Mouse (Mus musculus) small intestine, adult 2 months (tissue): ENCODE results near the gene 1810049J17Rik. TPM values are rescaled to one million over a fixed set of nuclear protein-coding genes. Genes with fewer than 3 reads are reported as not detected.

Experiments
- H3K27ac ChIP-seq: fragments of 200-500 bp; 2 replicates; pipeline ENCODE4 v1.5.1; 2012; ENCODE audit warnings: low read depth, low read length, control low read depth, inconsistent platforms; ENCODE audit not compliant: insufficient read depth
- H3K27me3 ChIP-seq: fragments of 200-500 bp; 2 replicates; pipeline ENCODE4 v1.6.1; 2012; ENCODE audit warnings: mild to moderate bottlenecking, moderate library complexity, low read length, inconsistent platforms; ENCODE audit not compliant: control insufficient read depth, insufficient read depth
- H3K36me3 ChIP-seq: fragments of 200-500 bp; 2 replicates; pipeline ENCODE4 v1.6.1; 2012; ENCODE audit warnings: mild to moderate bottlenecking, low read length, control low read depth, inconsistent platforms; ENCODE audit not compliant: control insufficient read depth, insufficient read depth
- H3K4me1 ChIP-seq: fragments of 200-500 bp; 2 replicates; pipeline ENCODE4 v1.6.1; 2012; ENCODE audit warnings: low read length, inconsistent platforms, mixed read lengths; ENCODE audit not compliant: control insufficient read depth, insufficient read depth, insufficient read length
- H3K4me3 ChIP-seq: fragments of 200-500 bp; 2 replicates; pipeline ENCODE4 v1.5.1; 2012; ENCODE audit warnings: low read depth, mild to moderate bottlenecking, control low read depth, inconsistent platforms, low read length, moderate library complexity
- CTCF ChIP-seq: fragments of 200-500 bp; IDR thresholded peaks from 2 replicates; pipeline ENCODE4 v1.5.1; 2012; ENCODE audit warnings: low read depth, mild to moderate bottlenecking, control low read depth, inconsistent platforms, low read length, moderate library complexity, mixed read lengths; ENCODE audit not compliant: insufficient replicate concordance, insufficient read length; ENCODE audit errors: extremely low read depth
- POLR2A ChIP-seq: fragments of 200-500 bp; IDR thresholded peaks from 2 replicates; pipeline ENCODE4 v1.6.1; 2012; ENCODE audit warnings: low read depth, mild to moderate bottlenecking, control low read depth, inconsistent platforms, low read length, moderate library complexity
- WGBS: fragments of 180-500 bp; shearing (Covaris S2); methylation state at CpG from one replicate; pipeline ENCODE4 v1.1.7; 2018; 5-methylcytosine and 5-hydroxymethylcytosine counted together
- polyA plus RNA-seq: library from polyadenylated mRNA; depleted of rRNA; stranded (reverse); fragments of >200 nt; gene quantifications from 2 replicates; pipeline ENCODE4 v1.2.3, GENCODE M21; 2012

The 1810049J17Rik gene
- polyA plus RNA-seq, 1 experiment: not detected

GRCm38 (mm10) chr15:12291757-12292156, 29.9 kb downstream of the 1810049J17Rik start:
- Histone ChIP-seq H3K4me1 (no peaks in the 10 kb centered on the region; the same call in 1 of the 2 replicates), H3K27ac (no peak overlapping the region), H3K36me3 (no peaks in the 10 kb centered on the region), H3K27me3 (no peaks in the 10 kb centered on the region), H3K4me3 (no peak overlapping the region)
- 49% methylated on average over 2 of the region's 2 CpGs for WGBS
- TF ChIP-seq CTCF (no peak), POLR2A (no peak)

DNA sequence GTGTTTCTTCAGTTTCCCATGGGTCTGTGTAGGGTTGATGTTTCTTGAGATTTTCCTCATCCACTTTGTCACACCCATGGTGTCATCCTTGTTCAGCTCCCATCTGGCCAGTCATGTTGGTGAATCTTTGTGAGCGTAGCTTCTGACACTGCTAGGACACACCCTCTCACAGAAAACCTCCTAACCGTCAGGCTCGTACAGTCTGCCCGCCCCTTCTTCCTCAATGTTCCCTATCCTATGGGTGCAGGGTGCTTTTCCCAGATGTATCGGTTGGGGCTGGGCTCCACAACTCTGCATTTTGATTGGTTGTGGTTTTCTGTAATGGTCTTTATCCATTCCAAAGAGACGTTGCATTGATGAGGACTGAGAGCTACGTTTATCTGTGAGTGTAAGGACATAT, 31.4 kb downstream of the 1810049J17Rik start:
- Histone ChIP-seq H3K4me3 (no peak overlapping the region), H3K27ac (no peak overlapping the region), H3K36me3 (no peaks in the 10 kb centered on the region), H3K27me3 (no peaks in the 10 kb centered on the region), H3K4me1 (no peaks in the 10 kb centered on the region; the same call in 1 of the 2 replicates)
- TF ChIP-seq CTCF: no peak
- WGBS: 88% methylated on average over 7 of the region's 7 CpGs

GRCm38 (mm10) chr15:12285535-12285809, 36.2 kb downstream of the 1810049J17Rik start:
- Histone ChIP-seq H3K36me3 (no peaks in the 10 kb centered on the region), H3K4me3 (no peak overlapping the region), H3K27ac (no peak overlapping the region), H3K27me3 (no peaks in the 10 kb centered on the region), H3K4me1 (no peaks in the 10 kb centered on the region)
- TF ChIP-seq CTCF (no peak), POLR2A (no peak)
- 75% methylated on average over 5 of the region's 5 CpGs for WGBS

- 71% methylated on average over 6 of the region's 6 CpGs for WGBS
- Histone ChIP-seq H3K27ac (no peak overlapping the region), H3K4me1 (no peaks in the 10 kb centered on the region), H3K4me3 (no peak overlapping the region), H3K36me3 (no peaks in the 10 kb centered on the region), H3K27me3 (no peaks in the 10 kb centered on the region)
- TF ChIP-seq CTCF: no peak
- no peak for TF ChIP-seq POLR2A
Measured at GRCm38 (mm10) chr15:12284794-12285534, 36.7 kb downstream of the 1810049J17Rik start.

DNA sequence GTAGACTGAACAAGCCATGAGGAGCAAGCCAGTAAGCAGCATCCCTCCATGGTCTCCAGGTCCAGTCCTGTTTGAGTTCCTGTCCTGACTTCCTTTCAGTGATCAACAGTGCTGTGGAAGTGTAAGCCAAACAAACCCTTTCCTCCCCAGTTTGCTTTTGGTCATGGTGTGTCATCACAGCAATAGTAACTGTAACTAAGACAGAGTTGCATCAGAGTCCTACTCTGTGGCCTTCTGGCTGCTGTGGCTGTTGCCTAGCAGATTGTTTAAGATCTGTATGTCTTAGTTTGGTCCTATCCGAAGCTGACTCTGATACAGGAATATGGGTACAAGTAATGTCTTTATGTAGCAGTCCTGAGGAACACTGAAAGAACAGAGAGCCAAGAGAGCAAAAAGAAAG, 41.9 kb downstream of the 1810049J17Rik start:
- no peaks in the 10 kb centered on the region for H3K36me3 ChIP-seq
- H3K27ac ChIP-seq: no peak overlapping the region
- H3K4me3 ChIP-seq: no peak overlapping the region
- 93% methylated on average over 1 of the region's 1 CpGs for WGBS
- TF ChIP-seq POLR2A: no peak
- TF ChIP-seq CTCF: no peak
- H3K27me3 ChIP-seq: no peaks in the 10 kb centered on the region
- H3K4me1 ChIP-seq: no peaks in the 10 kb centered on the region

DNA sequence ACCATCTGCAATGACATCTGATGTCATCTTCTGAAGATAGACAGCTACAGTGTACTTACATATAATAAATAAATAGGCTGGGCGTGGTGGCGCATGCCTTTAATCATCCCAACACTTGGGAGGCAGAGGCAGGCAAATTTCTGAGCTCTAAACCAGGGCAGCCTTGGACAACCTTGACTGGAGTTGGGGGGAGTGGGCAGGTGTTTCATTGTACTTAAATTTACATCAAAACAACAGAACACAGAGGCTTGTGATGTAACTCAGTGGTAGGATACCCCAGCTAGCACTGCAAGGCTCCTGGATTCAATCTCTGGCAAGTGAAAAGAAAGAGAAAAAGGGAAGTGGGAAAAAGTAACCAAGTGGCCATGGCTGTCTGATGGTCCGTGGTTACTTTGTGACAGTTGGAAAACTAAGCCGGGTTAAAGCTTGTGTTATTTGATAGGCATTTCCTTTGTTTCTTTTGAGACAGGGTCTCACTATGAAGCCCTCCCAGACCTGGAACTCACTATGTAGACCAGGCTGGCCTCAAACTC, 46.5 kb downstream of the 1810049J17Rik start:
- no peak for TF ChIP-seq CTCF
- Histone ChIP-seq H3K27ac (no peak overlapping the region), H3K36me3 (peaks cover 11% of the 10 kb centered on the region), H3K4me1 (no peaks in the 10 kb centered on the region), H3K4me3 (no peak overlapping the region), H3K27me3 (no peaks in the 10 kb centered on the region)
- 85% methylated on average over 4 of the region's 4 CpGs for WGBS

- TF ChIP-seq POLR2A (no peak), CTCF (no peak)
- Histone ChIP-seq H3K27ac (no peak overlapping the region), H3K4me3 (no peak overlapping the region), H3K36me3 (peaks cover 18% of the 10 kb centered on the region), H3K27me3 (no peaks in the 10 kb centered on the region), H3K4me1 (no peaks in the 10 kb centered on the region)
- 57% methylated on average over 4 of the region's 4 CpGs for WGBS
Measured at GRCm38 (mm10) chr15:12274053-12274769, 47.5 kb downstream of the 1810049J17Rik start.
